Mouse (Mus musculus): ENCODE data around the gene Ndufa13. TPM values are rescaled to one million over a fixed set of nuclear protein-coding genes. Genes with fewer than 3 reads are reported as not detected.

Ndufa13 gene
- polyA plus RNA-seq, 1 experiment from 2014 or later, result 446 TPM

DNA sequence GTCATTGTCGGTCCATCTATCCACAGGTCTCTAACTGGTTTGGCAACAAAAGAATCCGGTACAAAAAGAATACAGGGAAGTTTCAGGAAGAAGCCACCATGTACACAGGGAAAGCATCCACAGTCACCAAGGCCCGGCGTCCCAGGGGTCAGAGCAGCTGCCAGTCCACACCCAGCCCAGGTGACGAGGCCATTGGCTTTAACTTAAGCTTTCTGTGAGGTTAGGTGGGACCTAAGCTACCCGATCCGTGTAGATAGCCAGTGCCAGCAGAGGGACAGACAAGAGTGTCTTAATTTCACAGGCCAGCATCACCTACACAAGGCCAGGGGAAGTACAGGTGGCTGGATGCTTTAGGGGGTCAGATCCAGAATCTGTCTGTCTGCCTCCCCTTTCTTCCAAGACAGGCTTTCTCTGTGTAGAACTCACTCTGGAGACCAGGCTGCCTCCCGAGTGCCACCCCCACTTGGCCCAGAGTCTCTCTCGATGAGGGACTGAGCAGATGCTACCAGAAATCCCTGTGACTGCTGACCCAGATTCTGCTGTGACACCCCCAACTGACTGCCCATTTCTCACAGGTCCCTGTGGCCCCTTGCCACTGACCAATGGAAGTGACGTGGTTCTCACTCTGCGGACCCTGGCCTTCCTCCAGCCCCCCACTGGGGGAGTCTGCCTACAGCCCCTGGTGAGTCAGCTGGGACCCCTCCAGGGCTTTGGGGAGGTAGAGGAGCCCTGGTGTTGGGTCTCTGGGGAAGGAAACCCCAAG, 32.2 kb downstream of the Ndufa13 start:
- Histone ChIP-seq H3K9me3 (ENCODE audit: control insufficient read depth, low read length) (no peaks in the 10 kb centered on the region), H3K4me2 (ENCODE audit: low read length) (no peak overlapping the region), H3K4me1 (ENCODE audit: control insufficient read depth in 2 of 2, insufficient read depth in 2 of 2, low read length in 2 of 2) (peaks cover 5 to 6% of the 10 kb centered on the region in 2 experiments; a peak in 1 of 4 replicates), H3K9ac (ENCODE audit: low read length) (no peak overlapping the region), H3K27me3 (ENCODE audit: control insufficient read depth, insufficient read depth, low read length) (no peaks in the 10 kb centered on the region), H3K27ac (replicated peaks in 1 of 2; ENCODE audit: control insufficient read depth in 1 of 2, insufficient read depth in 1 of 2, low read depth in 2 of 2, low read length in 2 of 2) (no peak overlapping the region), H3K36me3 (ENCODE audit: control insufficient read depth, insufficient read depth, low read length) (no peaks in the 10 kb centered on the region), H3K4me3 (ENCODE audit: control insufficient read depth in 1 of 2, insufficient read depth in 1 of 2, low read depth in 1 of 2, low read length in 2 of 2) (no peak overlapping the region)
- WGBS, result 82% methylated on average over 11 of the region's 11 CpGs
- ATAC-seq (ENCODE audit: insufficient number of reproducible peaks, insufficient read depth, low FRiP score, low read depth), result no peak

DNA sequence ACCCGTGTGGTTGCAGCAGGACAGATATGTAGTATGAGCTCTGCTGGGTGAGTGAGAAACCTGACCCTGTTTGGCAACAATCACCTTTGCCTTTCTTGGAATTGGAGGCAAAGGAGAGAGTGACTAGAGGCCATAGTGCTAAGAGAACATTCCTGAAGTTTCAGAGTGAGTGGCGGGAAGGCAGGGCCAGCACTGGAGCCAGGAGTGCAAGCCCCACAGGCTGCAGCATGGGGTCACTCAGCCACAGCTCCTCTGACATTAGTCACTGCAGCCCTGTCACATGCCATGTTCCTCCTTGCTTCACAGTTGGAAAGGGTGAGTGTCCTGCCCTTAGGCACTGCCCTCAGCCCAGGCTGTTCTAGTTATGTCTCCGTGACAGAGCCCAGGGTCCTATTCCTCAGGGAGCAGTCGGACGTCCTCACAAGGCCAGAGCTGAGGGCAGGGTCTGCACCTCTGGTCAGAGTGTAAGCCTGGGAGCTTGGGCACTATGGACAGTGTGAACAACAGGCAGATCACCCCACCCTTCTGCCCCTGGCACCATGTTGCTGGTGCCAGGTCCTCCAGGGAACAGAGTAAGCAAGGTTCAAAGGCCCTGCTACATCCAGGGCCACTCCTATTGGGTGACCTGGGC, 34.5 kb downstream of the Ndufa13 start:
- Histone ChIP-seq H3K4me2 (ENCODE audit: low read length) (no peak overlapping the region), H3K4me1 (ENCODE audit: control insufficient read depth in 2 of 2, insufficient read depth in 2 of 2, low read length in 2 of 2) (peaks cover 0 to 6% of the 10 kb centered on the region in 2 experiments; a peak in 1 of 4 replicates), H3K27me3 (ENCODE audit: control insufficient read depth, insufficient read depth, low read length) (no peaks in the 10 kb centered on the region), H3K9me3 (ENCODE audit: control insufficient read depth, low read length) (no peaks in the 10 kb centered on the region), H3K9ac (ENCODE audit: low read length) (no peak overlapping the region), H3K27ac (replicated peaks in 1 of 2; ENCODE audit: control insufficient read depth in 1 of 2, insufficient read depth in 1 of 2, low read depth in 2 of 2, low read length in 2 of 2) (no peak overlapping the region), H3K36me3 (ENCODE audit: control insufficient read depth, insufficient read depth, low read length) (no peaks in the 10 kb centered on the region), H3K4me3 (ENCODE audit: control insufficient read depth in 1 of 2, insufficient read depth in 1 of 2, low read depth in 1 of 2, low read length in 2 of 2) (no peak overlapping the region)
- WGBS, result 59% methylated on average over 5 of the region's 5 CpGs
- no peak for ATAC-seq (ENCODE audit: insufficient number of reproducible peaks, insufficient read depth, low FRiP score, low read depth)

DNA sequence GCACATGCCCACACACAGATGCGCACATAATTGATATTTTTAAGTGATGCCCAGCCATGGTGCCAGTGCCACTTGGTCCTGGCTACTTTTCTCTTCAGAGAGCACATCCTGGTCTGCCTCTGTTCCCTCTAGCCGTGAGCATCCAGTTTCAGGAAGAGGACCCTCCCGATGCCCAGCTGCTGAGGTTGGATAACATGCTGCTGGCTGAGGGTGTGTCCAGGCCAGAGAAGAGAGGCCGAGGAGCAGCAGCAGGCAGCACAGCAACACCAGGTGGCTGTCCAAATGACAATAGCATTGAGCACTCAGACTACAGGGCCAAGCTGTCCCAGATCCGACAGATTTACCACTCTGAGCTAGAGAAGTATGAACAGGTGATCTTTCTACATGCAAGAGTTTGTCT, 38.2 kb downstream of the Ndufa13 start:
- Histone ChIP-seq H3K27me3 (ENCODE audit: control insufficient read depth, insufficient read depth, low read length) (no peaks in the 10 kb centered on the region), H3K27ac (replicated peaks in 1 of 2; ENCODE audit: control insufficient read depth in 1 of 2, insufficient read depth in 1 of 2, low read depth in 2 of 2, low read length in 2 of 2) (no peak overlapping the region), H3K9me3 (ENCODE audit: control insufficient read depth, low read length) (no peaks in the 10 kb centered on the region), H3K36me3 (ENCODE audit: control insufficient read depth, insufficient read depth, low read length) (no peaks in the 10 kb centered on the region), H3K9ac (ENCODE audit: low read length) (no peak overlapping the region), H3K4me2 (ENCODE audit: low read length) (no peak overlapping the region), H3K4me3 (ENCODE audit: control insufficient read depth in 1 of 2, insufficient read depth in 1 of 2, low read depth in 1 of 2, low read length in 2 of 2) (no peak overlapping the region), H3K4me1 (ENCODE audit: control insufficient read depth in 2 of 2, insufficient read depth in 2 of 2, low read length in 2 of 2) (peaks cover 0 to 6% of the 10 kb centered on the region in 2 experiments; a peak in 1 of 4 replicates)
- no peak for ATAC-seq (ENCODE audit: insufficient number of reproducible peaks, insufficient read depth, low FRiP score, low read depth)
- WGBS, result 55% methylated on average over 5 of the region's 5 CpGs

DNA sequence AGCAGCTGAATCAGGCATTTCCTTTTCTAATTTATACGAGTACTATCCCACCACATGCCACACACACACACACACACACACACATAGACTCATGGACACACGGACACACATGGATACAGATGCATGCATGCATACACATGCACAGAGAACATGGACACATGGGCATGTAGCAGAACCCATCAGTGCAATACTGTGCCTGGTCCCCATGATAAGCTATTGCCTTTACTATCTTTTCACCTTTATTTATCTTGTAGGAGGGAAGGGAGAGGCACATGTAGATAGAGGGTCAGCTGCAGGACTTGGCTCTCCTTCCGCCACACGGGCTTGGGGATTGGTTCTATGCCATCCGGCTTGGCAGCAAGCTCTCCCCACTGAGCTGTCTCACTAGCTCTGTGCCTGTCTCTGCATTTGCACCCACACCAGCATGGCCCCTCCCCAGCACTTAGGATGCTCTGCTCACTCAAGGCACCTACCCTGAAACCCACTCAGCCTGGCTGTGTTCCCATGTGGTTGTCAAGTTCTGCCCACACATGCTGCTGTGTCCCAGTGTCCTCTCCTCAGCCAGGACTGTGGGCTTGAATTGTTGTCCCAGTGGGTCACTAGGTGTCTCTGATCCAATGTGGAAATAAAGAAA, 38.9 kb downstream of the Ndufa13 start:
- Histone ChIP-seq H3K27me3 (ENCODE audit: control insufficient read depth, insufficient read depth, low read length) (no peaks in the 10 kb centered on the region), H3K36me3 (ENCODE audit: control insufficient read depth, insufficient read depth, low read length) (no peaks in the 10 kb centered on the region), H3K27ac (replicated peaks in 1 of 2; ENCODE audit: control insufficient read depth in 1 of 2, insufficient read depth in 1 of 2, low read depth in 2 of 2, low read length in 2 of 2) (no peak overlapping the region), H3K9ac (ENCODE audit: low read length) (no peak overlapping the region), H3K4me3 (ENCODE audit: control insufficient read depth in 1 of 2, insufficient read depth in 1 of 2, low read depth in 1 of 2, low read length in 2 of 2) (no peak overlapping the region), H3K4me1 (ENCODE audit: control insufficient read depth in 2 of 2, insufficient read depth in 2 of 2, low read length in 2 of 2) (peaks cover 0 to 6% of the 10 kb centered on the region in 2 experiments; a peak in 1 of 4 replicates), H3K4me2 (ENCODE audit: low read length) (no peak overlapping the region), H3K9me3 (ENCODE audit: control insufficient read depth, low read length) (no peaks in the 10 kb centered on the region)
- no peak for ATAC-seq (ENCODE audit: insufficient number of reproducible peaks, insufficient read depth, low FRiP score, low read depth)
- 63% methylated on average over 5 of the region's 5 CpGs for WGBS

DNA sequence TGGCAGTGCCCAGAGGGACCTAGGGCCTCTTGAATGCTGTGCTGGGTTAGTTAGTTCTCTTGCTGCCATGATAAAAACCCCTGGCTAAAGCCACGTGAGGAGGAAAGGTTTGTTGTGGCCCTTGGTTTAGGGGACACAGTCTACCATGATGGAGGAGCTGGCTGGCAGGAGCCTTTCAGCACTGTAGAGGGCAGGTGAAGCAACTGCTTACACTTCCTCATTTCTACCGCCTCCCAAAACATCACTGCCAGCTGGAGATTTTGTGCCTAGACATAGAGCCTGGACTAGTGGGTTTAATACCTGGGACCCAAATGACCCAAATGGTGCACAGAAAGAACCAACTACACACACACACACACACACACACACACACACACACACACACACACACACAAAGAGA, 41.1 kb downstream of the Ndufa13 start:
- 45% methylated on average over 2 of the region's 2 CpGs for WGBS
- Histone ChIP-seq H3K27me3 (ENCODE audit: control insufficient read depth, insufficient read depth, low read length) (no peaks in the 10 kb centered on the region), H3K4me3 (ENCODE audit: control insufficient read depth in 1 of 2, insufficient read depth in 1 of 2, low read depth in 1 of 2, low read length in 2 of 2) (no peak overlapping the region), H3K4me1 (ENCODE audit: control insufficient read depth in 2 of 2, insufficient read depth in 2 of 2, low read length in 2 of 2) (no peaks in the 10 kb centered on the region), H3K9me3 (ENCODE audit: control insufficient read depth, low read length) (no peaks in the 10 kb centered on the region), H3K4me2 (ENCODE audit: low read length) (no peak overlapping the region), H3K27ac (replicated peaks in 1 of 2; ENCODE audit: control insufficient read depth in 1 of 2, insufficient read depth in 1 of 2, low read depth in 2 of 2, low read length in 2 of 2) (no peak overlapping the region), H3K9ac (ENCODE audit: low read length) (no peak overlapping the region), H3K36me3 (ENCODE audit: control insufficient read depth, insufficient read depth, low read length) (no peaks in the 10 kb centered on the region)
- no peak for ATAC-seq (ENCODE audit: insufficient number of reproducible peaks, insufficient read depth, low FRiP score, low read depth)

DNA sequence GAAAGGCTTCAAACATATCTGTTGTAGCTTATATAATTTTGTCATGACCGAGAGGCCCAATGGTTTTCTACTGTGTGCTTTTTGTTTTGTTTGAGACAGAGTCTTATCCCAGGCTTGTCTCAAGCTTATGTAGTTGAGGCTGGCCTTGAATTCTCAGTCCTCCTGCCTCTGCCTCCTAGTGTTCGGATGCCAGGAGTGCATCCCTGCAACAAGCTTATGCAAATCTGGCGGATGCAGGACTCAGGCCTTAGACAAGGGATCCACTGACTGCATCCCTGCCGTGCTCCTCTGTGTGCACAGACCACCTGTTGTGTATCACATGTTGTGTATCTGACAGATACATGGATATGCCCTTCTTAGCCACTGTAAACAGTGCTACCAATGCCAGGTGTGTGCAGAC, 41.6 kb downstream of the Ndufa13 start:
- Histone ChIP-seq H3K27me3 (ENCODE audit: control insufficient read depth, insufficient read depth, low read length) (no peaks in the 10 kb centered on the region), H3K36me3 (ENCODE audit: control insufficient read depth, insufficient read depth, low read length) (no peaks in the 10 kb centered on the region), H3K4me3 (ENCODE audit: control insufficient read depth in 1 of 2, insufficient read depth in 1 of 2, low read depth in 1 of 2, low read length in 2 of 2) (no peak overlapping the region), H3K4me2 (ENCODE audit: low read length) (no peak overlapping the region), H3K9me3 (ENCODE audit: control insufficient read depth, low read length) (no peaks in the 10 kb centered on the region), H3K27ac (replicated peaks in 1 of 2; ENCODE audit: control insufficient read depth in 1 of 2, insufficient read depth in 1 of 2, low read depth in 2 of 2, low read length in 2 of 2) (no peak overlapping the region), H3K9ac (ENCODE audit: low read length) (no peak overlapping the region), H3K4me1 (ENCODE audit: control insufficient read depth in 2 of 2, insufficient read depth in 2 of 2, low read length in 2 of 2) (no peaks in the 10 kb centered on the region)
- WGBS, result 57% methylated on average over 4 of the region's 4 CpGs
- ATAC-seq (ENCODE audit: insufficient number of reproducible peaks, insufficient read depth, low FRiP score, low read depth), result no peak

DNA sequence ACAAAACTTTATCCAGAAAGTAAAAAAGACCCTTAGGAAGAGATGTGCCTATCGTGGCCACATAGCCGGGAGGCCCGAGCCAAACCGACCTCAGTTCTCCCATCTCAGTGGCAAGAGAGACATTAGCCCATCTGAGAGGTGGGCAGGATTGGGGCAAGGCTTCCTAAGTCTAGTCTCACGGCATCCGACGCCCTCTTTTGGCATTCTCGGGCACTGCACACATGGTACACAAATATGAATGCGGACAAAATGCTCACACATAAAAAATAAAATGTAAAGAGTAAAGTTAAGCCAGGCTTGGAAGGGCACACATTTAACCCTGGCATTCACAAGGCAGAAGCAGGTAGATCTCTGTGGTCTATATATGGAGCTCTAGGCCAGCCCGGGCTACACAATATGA, 48.5 kb downstream of the Ndufa13 start:
- H3K4me1 ChIP-seq (ENCODE audit: control insufficient read depth in 2 of 2, insufficient read depth in 2 of 2, low read length in 2 of 2), result peaks cover 4 to 5% of the 10 kb centered on the region in 2 experiments

More for the DNA sequence above, 48.5 kb downstream of the Ndufa13 start:
- H3K9ac ChIP-seq (ENCODE audit: low read length), result no peak overlapping the region
- no peaks in the 10 kb centered on the region for H3K36me3 ChIP-seq (ENCODE audit: control insufficient read depth, insufficient read depth, low read length)
- 86% methylated on average over 10 of the region's 10 CpGs for WGBS
- no peak overlapping the region for H3K27ac ChIP-seq (replicated peaks in 1 of 2; ENCODE audit: control insufficient read depth in 1 of 2, insufficient read depth in 1 of 2, low read depth in 2 of 2, low read length in 2 of 2)
- H3K4me3 ChIP-seq (ENCODE audit: control insufficient read depth in 1 of 2, insufficient read depth in 1 of 2, low read depth in 1 of 2, low read length in 2 of 2), result no peak overlapping the region
- H3K4me2 ChIP-seq (ENCODE audit: low read length), result no peak overlapping the region
- H3K9me3 ChIP-seq (ENCODE audit: control insufficient read depth, low read length), result no peaks in the 10 kb centered on the region
- no peaks in the 10 kb centered on the region for H3K27me3 ChIP-seq (ENCODE audit: control insufficient read depth, insufficient read depth, low read length)
- no peak for ATAC-seq (ENCODE audit: insufficient number of reproducible peaks, insufficient read depth, low FRiP score, low read depth)
